Mouse (Mus musculus): ENCODE measurements at regions not wholly inside any gene's neighbourhood (a gene's known extent, or its start where the extent isn't known, plus 50 kb on each side); places are given as distances from the start of the nearest gene placed in this dataset.

DNA sequence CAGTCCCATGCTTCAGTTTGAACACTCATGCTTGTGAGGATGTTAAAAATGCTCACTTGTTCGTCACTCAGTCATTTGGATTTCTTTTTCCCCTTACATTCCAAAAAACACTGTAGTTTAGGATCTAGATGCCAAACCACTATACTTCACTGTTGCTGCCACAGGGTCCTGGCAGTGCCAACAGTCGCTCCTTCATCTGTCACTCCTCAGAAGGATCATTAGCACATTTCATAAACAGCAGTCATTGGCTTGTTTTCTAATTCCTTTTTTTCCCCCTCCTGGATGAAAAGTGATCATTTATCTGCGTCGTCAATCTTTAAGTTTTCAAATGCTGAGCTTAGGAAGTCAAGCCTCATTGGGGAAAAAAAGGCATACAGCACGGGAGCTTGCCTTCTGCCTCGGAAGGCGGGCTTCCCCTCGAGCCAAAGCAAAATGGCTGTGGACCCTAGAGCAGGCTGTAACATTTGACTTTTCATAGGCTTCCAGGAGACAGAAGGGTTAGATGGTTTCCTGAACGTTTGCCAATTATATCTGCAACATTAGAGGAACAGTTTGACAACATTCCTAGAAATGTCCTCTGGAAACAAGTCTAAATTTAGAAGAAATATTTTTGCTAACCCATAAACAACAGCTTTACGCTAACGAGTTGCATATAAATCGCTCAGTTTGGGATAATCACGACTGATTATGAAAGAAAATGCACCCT, 95.6 kb upstream of the Fat1 start:
- DNase-seq = no peak

DNA sequence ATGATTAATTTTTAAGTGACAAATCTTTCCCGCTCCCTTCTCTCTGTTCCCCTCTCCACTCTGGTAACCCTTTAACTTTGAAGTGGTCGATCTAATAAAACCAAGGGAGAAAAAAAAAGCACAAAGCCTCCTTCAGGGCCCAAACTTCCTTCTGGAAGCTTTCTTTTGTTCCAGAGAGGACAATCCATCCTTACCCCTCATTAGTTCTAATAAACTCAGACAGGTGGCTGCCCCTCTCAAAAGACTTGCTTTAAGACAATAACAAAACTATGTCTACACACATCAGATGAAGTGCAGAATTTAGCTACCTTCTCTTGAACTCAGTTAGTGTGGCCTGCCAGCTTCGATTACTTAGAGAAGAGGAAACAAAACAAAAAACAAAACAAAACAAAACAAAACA, 94.6 kb upstream of the Fat1 start:
- no peak for DNase-seq

DNA sequence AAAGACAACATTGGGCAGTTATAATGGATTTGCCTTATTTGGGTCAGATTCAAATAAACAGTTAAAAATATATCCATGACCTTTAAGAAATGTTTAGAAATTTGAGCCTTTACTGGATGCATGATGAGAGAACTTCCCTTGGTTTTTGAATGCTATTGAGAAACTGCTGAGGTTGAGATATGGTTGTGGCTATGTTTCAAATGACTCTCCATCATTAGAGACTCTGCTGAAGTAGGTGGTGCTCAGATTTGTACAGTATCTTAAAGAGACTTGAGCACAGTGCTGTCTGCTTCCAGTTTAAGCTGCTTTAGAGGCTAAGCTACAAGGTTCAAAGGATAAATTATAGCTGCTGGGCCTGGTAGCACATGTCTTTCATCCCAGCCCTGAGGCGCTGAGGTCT, 90.9 kb upstream of the Fat1 start:
- DNase-seq = no peak

DNA sequence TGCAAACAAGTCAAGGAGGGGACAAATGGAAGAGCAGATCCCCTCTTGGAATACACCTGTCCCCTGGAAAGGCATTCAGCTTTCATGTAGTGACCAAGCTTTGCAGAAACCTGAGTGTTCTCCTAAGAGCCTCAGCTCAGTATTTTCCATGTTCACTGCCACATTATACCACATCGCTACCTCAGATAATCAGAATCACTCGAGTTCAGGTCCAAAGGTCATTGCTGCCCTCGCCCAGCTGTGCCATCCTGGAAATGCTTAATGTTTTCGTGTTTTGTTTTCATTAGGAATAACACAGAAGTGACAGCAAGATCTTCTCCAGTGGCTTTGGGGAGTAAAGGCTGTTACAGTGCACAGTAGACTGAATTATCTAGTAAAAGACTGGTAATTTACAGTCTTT, 83.0 kb upstream of the Fat1 start:
- no peak for DNase-seq

DNA sequence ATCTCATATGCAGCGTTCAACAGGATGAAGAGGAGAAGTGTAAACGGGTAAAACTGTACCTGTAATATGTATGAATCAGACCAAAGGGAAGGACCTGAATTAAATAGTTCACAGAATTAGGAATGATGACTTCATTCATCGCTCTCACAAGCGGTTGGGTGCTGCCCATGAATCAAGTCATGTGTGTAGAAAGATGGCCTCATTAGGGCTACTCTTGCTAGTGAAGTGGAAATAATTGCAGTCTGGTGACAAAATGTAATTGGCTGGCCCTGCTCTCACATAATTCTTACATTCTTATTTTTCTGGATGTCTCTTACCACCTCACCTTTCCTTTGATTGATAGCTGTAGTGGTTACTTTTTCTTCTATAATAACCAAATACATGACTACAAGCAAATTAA, 80.1 kb upstream of the Fat1 start:
- DNase-seq = no peak

DNA sequence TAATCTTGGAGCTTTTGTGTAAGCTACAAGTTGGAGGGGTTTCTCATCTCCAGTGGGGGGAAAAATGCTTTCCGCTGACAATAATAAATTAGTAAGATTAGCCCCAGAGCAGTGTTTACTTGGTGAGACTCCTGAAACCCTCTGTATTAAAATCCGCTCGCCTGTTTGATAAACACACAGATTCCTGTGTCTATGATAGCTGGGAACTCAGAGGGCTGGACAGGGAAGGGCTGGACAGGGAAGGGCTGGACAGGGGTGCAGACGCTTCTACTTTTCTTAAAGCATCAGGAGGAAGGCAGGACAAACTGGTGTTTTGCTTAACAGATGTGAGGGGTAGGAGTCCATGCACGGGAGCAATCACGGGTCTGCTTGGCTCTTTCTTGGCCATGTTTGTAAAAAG, 68.0 kb upstream of the Fat1 start:
- DNase-seq = no peak

DNA sequence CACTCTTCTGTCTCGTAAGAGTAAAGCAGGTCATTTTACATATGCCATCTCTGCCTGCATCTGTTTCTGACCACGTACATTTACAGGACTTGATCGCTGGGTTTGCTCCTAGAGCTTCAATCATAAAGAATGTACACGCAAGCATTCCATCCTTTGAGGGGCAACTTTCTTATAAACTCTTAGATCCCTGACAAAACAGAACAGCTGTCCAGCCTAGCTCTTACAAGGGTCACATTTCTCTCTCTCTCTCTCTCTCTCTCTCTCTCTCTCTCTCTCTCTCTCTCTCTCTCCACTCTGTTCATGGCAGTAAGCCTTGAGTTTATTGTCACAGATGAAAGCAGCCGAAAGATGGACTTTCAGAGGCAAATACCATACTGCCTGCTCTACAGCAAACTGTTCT, 67.6 kb upstream of the Fat1 start:
- no peak for DNase-seq

DNA sequence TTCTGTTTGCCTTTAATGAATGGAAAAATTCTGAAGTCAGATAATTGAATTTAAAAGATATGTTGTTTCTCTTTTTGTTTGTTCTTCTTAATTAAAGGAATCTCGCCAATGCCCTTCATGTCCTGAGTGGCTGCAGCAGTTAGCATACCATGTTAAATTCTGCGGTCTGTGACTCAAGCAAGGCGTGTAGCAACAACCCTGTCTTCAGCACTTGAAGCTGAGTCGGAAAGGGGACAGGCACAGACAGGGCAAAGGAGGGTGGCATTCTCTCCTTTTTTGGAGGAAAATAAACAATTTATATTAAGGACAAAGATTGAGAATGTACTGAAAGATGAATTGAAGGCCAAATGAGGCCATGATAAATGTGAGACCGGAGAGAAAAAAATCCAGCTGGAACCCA, 58.2 kb upstream of the Fat1 start:
- no peak for DNase-seq

DNA sequence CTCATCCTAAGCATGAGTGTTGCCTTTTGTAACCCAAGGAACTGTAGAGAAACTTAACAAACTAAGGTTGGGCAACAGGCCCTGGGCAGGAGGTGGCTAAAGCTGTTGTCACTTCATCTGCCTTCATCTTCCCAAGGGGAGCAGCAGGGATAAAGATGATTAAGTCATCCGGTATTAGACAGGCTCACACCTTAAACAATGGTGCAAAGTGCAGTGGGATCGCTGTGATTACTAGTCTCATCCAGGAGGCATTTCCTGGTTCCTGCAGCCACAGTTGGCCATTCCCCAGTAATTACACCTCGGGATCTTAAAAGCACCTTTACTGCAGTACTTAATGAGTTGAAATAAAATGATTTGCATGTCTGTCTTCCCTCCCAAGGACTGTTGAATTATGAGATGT, 57.0 kb upstream of the Fat1 start:
- DNase-seq = no peak

DNA sequence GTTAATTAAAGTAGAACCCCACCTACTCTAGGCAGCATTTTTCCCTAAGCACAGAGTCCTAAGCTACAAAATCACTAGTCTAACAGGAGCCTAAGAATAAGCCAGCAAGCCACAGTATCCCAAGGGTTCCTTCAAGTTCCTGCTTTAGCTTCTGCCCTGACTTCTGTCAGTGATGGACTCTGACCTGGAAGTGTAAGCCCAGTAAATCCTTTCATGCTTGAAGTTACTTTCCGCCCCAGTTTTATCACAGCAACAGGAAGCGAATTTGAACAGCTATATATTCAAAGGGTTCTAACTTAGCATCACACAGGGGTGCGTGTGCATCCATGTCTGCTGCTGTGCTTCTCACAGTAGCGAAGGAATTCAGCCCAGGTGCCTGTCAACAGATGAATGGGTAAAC, 56.1 kb upstream of the Fat1 start:
- no peak for DNase-seq

DNA sequence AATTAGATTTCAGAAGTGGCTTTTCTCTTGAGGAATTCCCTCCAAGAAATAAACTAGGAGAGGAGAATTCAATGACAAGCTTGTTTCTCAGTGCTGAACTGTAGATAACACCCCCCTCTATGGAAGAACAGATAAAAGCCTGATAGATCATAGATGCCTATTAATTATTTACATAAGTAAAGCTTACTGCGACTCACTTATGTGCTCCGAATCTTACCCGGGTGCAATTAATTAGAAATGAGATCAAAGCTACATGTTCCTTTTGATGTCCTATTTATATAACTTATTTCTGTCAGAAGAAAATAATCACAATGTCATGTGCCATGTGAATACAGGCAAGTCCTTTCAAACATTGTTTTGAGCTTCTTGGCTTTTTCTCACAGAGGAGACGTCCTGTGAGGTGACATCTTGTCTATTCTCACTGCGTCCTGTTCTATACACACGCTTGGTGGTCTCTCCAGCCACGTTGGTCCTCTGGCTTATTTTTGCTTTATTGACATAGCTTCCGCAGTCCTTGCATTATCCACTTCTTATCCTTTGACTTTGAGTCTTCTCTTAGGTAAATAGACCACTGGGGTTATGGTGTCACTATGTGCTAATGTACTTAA, 50.7 kb upstream of the Fat1 start:
- DNase-seq = no peak
